Mouse (Mus musculus): ENCODE results near the gene Fam166a.

The Fam166a gene

GRCm38 (mm10) chr2:25223681-25224491 lies 5.3 kb downstream of the Fam166a start:
- in situ Hi-C loops (cut with MboI, MseI) = no loop called here

- in situ Hi-C loops (cut with MboI, MseI) = no loop called here
These were observed 5.9 kb downstream of the Fam166a start, which contains the start of gene Tubb4b for GRCm38 (mm10) chr2:25224492-25224765. Gene Tubb4b, minus strand, starts transcription at chr2:25224702.

- in situ Hi-C loops (cut with MboI, MseI) = no loop called here
These were observed 6.5 kb downstream of the Fam166a start for GRCm38 (mm10) chr2:25224766-25225752.

GRCm38 (mm10) chr2:25225811-25226379 lies 7.3 kb downstream of the Fam166a start:
- in situ Hi-C loops (cut with MboI, MseI) = no loop called here

- in situ Hi-C loops (cut with MboI, MseI) = no loop called here
These were observed 8.3 kb downstream of the Fam166a start for GRCm38 (mm10) chr2:25226864-25227263.

GRCm38 (mm10) chr2:25227406-25227805 lies 8.9 kb downstream of the Fam166a start:
- in situ Hi-C loops (cut with MboI, MseI) = no loop called here

- in situ Hi-C loops (cut with MboI, MseI) = no loop called here
These were observed 9.9 kb downstream of the Fam166a start for GRCm38 (mm10) chr2:25228431-25228889.

GRCm38 (mm10) chr2:25228995-25229530 lies 10.5 kb downstream of the Fam166a start:
- in situ Hi-C loops (cut with MboI, MseI) = no loop called here

- in situ Hi-C loops (cut with MboI, MseI) = no loop called here
These were observed 11.0 kb downstream of the Fam166a start for GRCm38 (mm10) chr2:25229582-25229981.

- in situ Hi-C loops (cut with MboI, MseI) = no loop called here
These were observed 12.0 kb downstream of the Fam166a start for GRCm38 (mm10) chr2:25230581-25230980.

- in situ Hi-C loops (cut with MboI, MseI) = no loop called here
These were observed 12.5 kb downstream of the Fam166a start for GRCm38 (mm10) chr2:25231038-25231437.

- in situ Hi-C loops (cut with MboI, MseI) = no loop called here
These were observed 14.9 kb downstream of the Fam166a start for GRCm38 (mm10) chr2:25233421-25233820.

- in situ Hi-C loops (cut with MboI, MseI) = no loop called here
These were observed 15.5 kb downstream of the Fam166a start, which contains the start of gene Slc34a3 for GRCm38 (mm10) chr2:25234050-25234449. Gene Slc34a3, minus strand, starts transcription at chr2:25234364.

GRCm38 (mm10) chr2:25234551-25235220 lies 16.1 kb downstream of the Fam166a start:
- in situ Hi-C loops (cut with MboI, MseI) = no loop called here

GRCm38 (mm10) chr2:25236614-25237013 lies 18.1 kb downstream of the Fam166a start, which contains the start of gene Rnf224:
Gene Rnf224, minus strand, starts transcription at chr2:25236787.
- in situ Hi-C loops (cut with MboI, MseI) = no loop called here

- in situ Hi-C loops (cut with MboI, MseI) = no loop called here
These were observed 19.0 kb downstream of the Fam166a start for GRCm38 (mm10) chr2:25237522-25237921.

- in situ Hi-C loops (cut with MboI, MseI) = no loop called here
These were observed 19.6 kb downstream of the Fam166a start for GRCm38 (mm10) chr2:25238106-25238505.

GRCm38 (mm10) chr2:25239766-25240165 lies 21.2 kb downstream of the Fam166a start:
- in situ Hi-C loops (cut with MboI, MseI) = no loop called here

- in situ Hi-C loops (cut with MboI, MseI) = no loop called here
These were observed 21.8 kb downstream of the Fam166a start for GRCm38 (mm10) chr2:25240310-25240709.

- in situ Hi-C loops (cut with MboI, MseI) = no loop called here
These were observed 22.3 kb downstream of the Fam166a start for GRCm38 (mm10) chr2:25240723-25241437.

- in situ Hi-C loops (cut with MboI, MseI) = no loop called here
These were observed 22.9 kb downstream of the Fam166a start for GRCm38 (mm10) chr2:25241438-25241775.

Measured in T-helper 1 cell (primary cell).